Mouse (Mus musculus): ENCODE results near the gene Rab35. TPM values are rescaled to one million over a fixed set of nuclear protein-coding genes. Genes with fewer than 3 reads are reported as not detected.

Rab35 gene
- total and polyA plus RNA-seq, 3 experiments = 33.8 to 62.2 (median 37.5) TPM

- dilution Hi-C loops (cut with MboI; ENCODE audit: extremely low pct_ligation_motif_present, extremely low pct_unique_long_range_greater_than_20kb, low sequenced_read_pairs) = no loop called here
- in situ Hi-C loops (cut with MboI; ENCODE audit: low pct_ligation_motif_present, low pct_unique_long_range_greater_than_20kb, low sequenced_read_pairs) = no loop called here
- H3K27me3 ChIP-seq (replicated peaks) = peaks cover 3% of the 10 kb centered on the region
These were observed 34.8 kb downstream of the Rab35 start for GRCm38 (mm10) chr5:115666366-115667065.

GRCm38 (mm10) chr5:115667210-115667609 lies 35.5 kb downstream of the Rab35 start:
- Histone ChIP-seq H3K27ac (ENCODE audit: insufficient read depth, low read depth) (no peak overlapping the region), H3K9me3 (replicated peaks; ENCODE audit: low read length) (peaks cover 7% of the 10 kb centered on the region), H3K9ac (ENCODE audit: insufficient read depth, low read depth) (no peak overlapping the region), H3K4me3 (replicated peaks in 1 of 3; ENCODE audit: low read depth in 2 of 3, low read length in 2 of 3, poor library complexity in 1 of 3) (no peak overlapping the region), H3K36me3 (replicated peaks in 1 of 2; ENCODE audit: control insufficient read depth in 1 of 2, insufficient read depth in 1 of 2, low read length in 1 of 2) (no peaks in the 10 kb centered on the region), H3K27me3 (replicated peaks) (peaks cover 4% of the 10 kb centered on the region), H3K4me1 (ENCODE audit: control insufficient read depth in 1 of 2, insufficient read depth in 2 of 2) (0 out of 4 replicates have a peak, but pooled peaks cover 0 to 3% of the 10 kb centered on the region in 2 experiments), H3K4me2 (ENCODE audit: insufficient read depth, low read depth, poor library complexity, severe bottlenecking) (no peak overlapping the region), H3K79me2 (replicated peaks; ENCODE audit: control insufficient read depth, extremely low read depth, insufficient read depth, poor library complexity, severe bottlenecking) (no peaks in the 10 kb centered on the region)
- dilution Hi-C loops (cut with MboI; ENCODE audit: extremely low pct_ligation_motif_present, extremely low pct_unique_long_range_greater_than_20kb, low sequenced_read_pairs) = no loop called here
- no peak for DNase-seq (ENCODE audit: extremely low read depth)
- in situ Hi-C loops (cut with MboI; ENCODE audit: low pct_ligation_motif_present, low pct_unique_long_range_greater_than_20kb, low sequenced_read_pairs) = no loop called here
- TF ChIP-seq MYC (IDR thresholded peaks at IDR 0.05; ENCODE audit: low read depth, low read length) = no peak
- TF ChIP-seq ZMIZ1 (IDR thresholded peaks at IDR 0.05; ENCODE audit: low read depth, low read length) = no peak
- TF ChIP-seq PAX5 (IDR thresholded peaks at IDR 0.05; ENCODE audit: low read length) = no peak
- TF ChIP-seq IRF4 (IDR thresholded peaks at IDR 0.05; ENCODE audit: low read depth, low read length) = no peak

More at GRCm38 (mm10) chr5:115666366-115667065, 34.8 kb downstream of the Rab35 start:
- DNase-seq (ENCODE audit: extremely low read depth) = no peak
- H3K4me3 ChIP-seq (replicated peaks in 1 of 3; ENCODE audit: low read depth in 2 of 3, low read length in 2 of 3, poor library complexity in 1 of 3) = no peak overlapping the region
- H3K27ac ChIP-seq (ENCODE audit: insufficient read depth, low read depth) = no peak overlapping the region
- peaks cover 7% of the 10 kb centered on the region for H3K9me3 ChIP-seq (replicated peaks; ENCODE audit: low read length)
- no peaks in the 10 kb centered on the region for H3K36me3 ChIP-seq (replicated peaks in 1 of 2; ENCODE audit: control insufficient read depth in 1 of 2, insufficient read depth in 1 of 2, low read length in 1 of 2)
- H3K4me2 ChIP-seq (ENCODE audit: insufficient read depth, low read depth, poor library complexity, severe bottlenecking) = no peak overlapping the region
- H3K4me1 ChIP-seq (ENCODE audit: control insufficient read depth in 1 of 2, insufficient read depth in 2 of 2) = 0 out of 4 replicates have a peak, but pooled peaks cover 0 to 3% of the 10 kb centered on the region in 2 experiments
- H3K79me2 ChIP-seq (replicated peaks; ENCODE audit: control insufficient read depth, extremely low read depth, insufficient read depth, poor library complexity, severe bottlenecking) = no peaks in the 10 kb centered on the region
- no peak overlapping the region for H3K9ac ChIP-seq (ENCODE audit: insufficient read depth, low read depth)
- TF ChIP-seq E2F4 (IDR thresholded peaks at IDR 0.05; ENCODE audit: insufficient replicate concordance, low read depth, low read length) (no peak), IRF4 (IDR thresholded peaks at IDR 0.05; ENCODE audit: low read depth, low read length) (no peak), RCOR1 (conservative IDR thresholded peaks at IDR 0.05; ENCODE audit: low read depth, low read length) (no peak), TCF12 (IDR thresholded peaks at IDR 0.05; ENCODE audit: low read depth, low read length) (no peak), SIN3A (IDR thresholded peaks at IDR 0.05; ENCODE audit: low read length) (no peak), MYC (IDR thresholded peaks at IDR 0.05; ENCODE audit: low read depth, low read length) (no peak), RAD21 (IDR thresholded peaks at IDR 0.05; ENCODE audit: low read depth, low read length) (no peak), TBP (conservative IDR thresholded peaks at IDR 0.05; ENCODE audit: low read depth, low read length) (no peak), POLR2AphosphoS2 (IDR thresholded peaks at IDR 0.05; ENCODE audit: low read depth, low read length) (no peak), MAZ (IDR thresholded peaks at IDR 0.05; ENCODE audit: low read depth, low read length) (no peak)

- TF ChIP-seq MAFK (IDR thresholded peaks at IDR 0.05; ENCODE audit: insufficient replicate concordance, low read length) (no peak), NELFE (IDR thresholded peaks at IDR 0.05; ENCODE audit: low read depth, low read length) (no peak), GABPA (IDR thresholded peaks at IDR 0.05; ENCODE audit: insufficient replicate concordance, low read depth, low read length) (no peak), HCFC1 (IDR thresholded peaks at IDR 0.05; ENCODE audit: low read depth, low read length) (no peak)
- H3K4me3 ChIP-seq (replicated peaks in 1 of 3; ENCODE audit: low read depth in 2 of 3, low read length in 2 of 3, poor library complexity in 1 of 3) = no peak overlapping the region
- in situ Hi-C loops (cut with MboI; ENCODE audit: low pct_ligation_motif_present, low pct_unique_long_range_greater_than_20kb, low sequenced_read_pairs) (no loop called here), dilution Hi-C loops (cut with MboI; ENCODE audit: extremely low pct_ligation_motif_present, extremely low pct_unique_long_range_greater_than_20kb, low sequenced_read_pairs) (no loop called here)
- peaks cover 7% of the 10 kb centered on the region for H3K9me3 ChIP-seq (replicated peaks; ENCODE audit: low read length)
- H3K36me3 ChIP-seq (replicated peaks in 1 of 2; ENCODE audit: control insufficient read depth in 1 of 2, insufficient read depth in 1 of 2, low read length in 1 of 2) = no peaks in the 10 kb centered on the region
- H3K4me1 ChIP-seq (ENCODE audit: control insufficient read depth in 1 of 2, insufficient read depth in 2 of 2) = no peaks in the 10 kb centered on the region
- no peaks in the 10 kb centered on the region for H3K79me2 ChIP-seq (replicated peaks; ENCODE audit: control insufficient read depth, extremely low read depth, insufficient read depth, poor library complexity, severe bottlenecking)
- H3K4me2 ChIP-seq (ENCODE audit: insufficient read depth, low read depth, poor library complexity, severe bottlenecking) = no peak overlapping the region
- H3K27me3 ChIP-seq (replicated peaks) = peaks cover 6% of the 10 kb centered on the region
- no peak overlapping the region for H3K9ac ChIP-seq (ENCODE audit: insufficient read depth, low read depth)
- H3K27ac ChIP-seq (ENCODE audit: insufficient read depth, low read depth) = no peak overlapping the region
- no peak for DNase-seq (ENCODE audit: extremely low read depth)
These were observed 36.2 kb downstream of the Rab35 start for GRCm38 (mm10) chr5:115667894-115668293.

All from CH12.LX (cell line).